Mouse (Mus musculus) cerebellum, adult 2 months (tissue): ENCODE results near the gene Adh7.

Source experiments
- CTCF ChIP-seq: fragments of 200-500 bp; IDR thresholded peaks from 2 replicates; pipeline ENCODE4 v1.5.1; 2011; ENCODE audit warnings: low read depth, mild to moderate bottlenecking, control low read depth, low read length, moderate library complexity, borderline replicate concordance; ENCODE audit not compliant: insufficient read depth
- POLR2A ChIP-seq: fragments of 200-500 bp; IDR thresholded peaks from 2 replicates; pipeline ENCODE4 v1.6.1; 2011; ENCODE audit warnings: low read length, control low read depth, borderline replicate concordance; ENCODE audit not compliant: insufficient read depth

DNA sequence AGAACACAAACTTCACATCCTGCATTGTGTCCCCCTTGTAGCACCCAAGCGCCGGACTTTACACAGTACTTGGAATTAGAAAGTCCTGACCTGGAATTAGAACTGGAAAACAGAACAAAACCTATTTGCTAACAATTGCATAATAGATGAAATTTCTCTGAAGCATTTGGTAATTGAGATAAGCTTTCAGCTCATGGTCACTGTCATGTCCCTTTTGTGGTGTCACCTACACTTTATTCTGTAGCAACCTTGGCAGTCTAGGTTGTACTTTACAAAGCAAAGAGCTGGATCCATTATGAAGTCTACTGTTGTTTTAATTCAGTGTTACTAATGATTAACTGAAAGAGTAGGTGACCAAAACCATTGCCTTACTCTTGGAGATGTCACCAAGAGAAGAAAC, 9.5 kb downstream of the Adh7 start:
- TF ChIP-seq POLR2A (no peak), CTCF (no peak)
